Mouse (Mus musculus) bone marrow, adult 2 months (tissue): ENCODE data around the gene Vav3.

Experiments used
- CTCF ChIP-seq: fragments of 200-500 bp; IDR thresholded peaks from 2 replicates; pipeline ENCODE4 v1.5.1; 2011; ENCODE audit warnings: low read length, control low read depth; ENCODE audit not compliant: control insufficient read depth, insufficient read depth
- POLR2A ChIP-seq: fragments of 200-500 bp; IDR thresholded peaks from 2 replicates; pipeline ENCODE4 v1.6.1; 2011; ENCODE audit warnings: low read depth, mild to moderate bottlenecking, control low read depth, low read length, borderline replicate concordance; ENCODE audit not compliant: control insufficient read depth

DNA sequence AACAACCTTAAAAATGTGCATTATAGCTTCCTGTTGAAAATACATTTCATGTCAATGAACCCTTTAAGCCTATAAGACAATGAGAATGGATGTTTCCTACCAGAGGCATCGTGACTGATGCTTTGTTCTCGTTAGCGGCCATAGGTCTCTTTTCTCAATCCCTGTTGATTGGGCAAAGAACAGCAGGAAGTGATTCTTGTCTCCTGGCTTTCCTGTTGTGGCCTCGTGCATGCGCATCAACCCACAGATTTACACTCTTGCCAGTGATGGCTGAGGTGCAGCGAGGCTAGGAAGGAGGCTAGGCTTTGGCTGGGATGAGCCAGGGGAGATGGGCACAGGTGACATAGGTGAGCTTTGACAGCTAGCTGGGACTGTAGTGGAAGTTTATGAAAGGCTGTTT is 123.2 kb downstream of the Vav3 start:
- TF ChIP-seq POLR2A (no peak), CTCF (no peak)
